Mouse (Mus musculus): ENCODE measurements around the gene Clcn5.
A peak's percentile ranks its signal among the peaks of the same experiment; 100 is the strongest.

Clcn5 gene

GRCm38 (mm10) chrX:7319089-7319721, at the start of gene Clcn5:
Clcn5 (minus strand) TSS chrX:7319358.
- DNase-seq: peak; percentile 95

DNA sequence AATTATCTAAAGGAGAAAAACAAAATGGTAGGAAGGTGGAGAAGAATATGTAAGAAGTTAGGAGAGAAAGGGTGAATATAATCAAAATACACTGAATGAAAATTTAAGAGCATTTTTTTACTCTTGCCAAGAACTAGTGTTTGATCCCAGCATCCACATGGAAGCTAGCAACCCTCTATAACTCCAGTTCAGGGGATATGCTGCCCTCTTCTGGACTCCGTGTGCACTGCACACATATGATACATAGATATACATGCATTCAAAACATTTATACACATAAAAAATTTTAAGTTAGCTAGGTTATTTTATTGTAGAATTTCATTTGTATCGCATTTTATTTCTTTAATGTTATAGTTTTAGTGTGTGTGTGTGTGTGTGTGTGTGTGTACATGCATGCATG, 6.3 kb upstream of the Clcn5 start:
- peak; percentile 40 for DNase-seq

- DNase-seq: peak; percentile 72
Measured at GRCm38 (mm10) chrX:7322288-7322687, 3.1 kb upstream of the Clcn5 start.

GRCm38 (mm10) chrX:7320571-7320970, 1.4 kb upstream of the Clcn5 start:
- no peak for DNase-seq

DNA sequence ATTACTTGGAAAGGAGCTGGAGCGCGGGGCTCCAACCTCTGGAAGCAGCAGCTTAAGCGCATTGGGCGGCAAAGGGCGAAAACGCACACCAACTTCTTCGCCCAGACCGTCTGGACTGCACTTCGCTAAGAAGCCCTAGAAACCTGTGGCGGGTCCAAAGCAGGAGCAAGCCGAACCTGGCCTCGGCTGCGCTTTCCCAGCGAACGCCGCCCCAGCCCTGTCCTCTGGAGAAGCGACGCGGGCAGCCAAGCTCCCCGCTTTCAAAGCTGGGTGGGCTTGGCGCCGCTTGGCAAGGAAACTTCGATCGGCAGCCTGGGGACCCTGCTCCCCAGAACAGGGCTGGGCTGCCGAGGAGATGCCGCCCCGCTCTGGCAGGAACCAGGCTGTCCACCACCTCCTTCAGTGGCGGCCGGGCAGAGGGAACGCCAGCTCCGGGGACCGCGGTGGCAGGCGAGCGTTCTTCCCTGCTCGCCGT, 570 bp downstream of the Clcn5 start:
- no peak for DNase-seq

- DNase-seq: no peak
Measured at GRCm38 (mm10) chrX:7315115-7315514, 4.0 kb downstream of the Clcn5 start.

GRCm38 (mm10) chrX:7314645-7315044, 4.5 kb downstream of the Clcn5 start:
- DNase-seq: no peak

GRCm38 (mm10) chrX:7308242-7308641, 10.9 kb downstream of the Clcn5 start:
- no peak for DNase-seq

DNA sequence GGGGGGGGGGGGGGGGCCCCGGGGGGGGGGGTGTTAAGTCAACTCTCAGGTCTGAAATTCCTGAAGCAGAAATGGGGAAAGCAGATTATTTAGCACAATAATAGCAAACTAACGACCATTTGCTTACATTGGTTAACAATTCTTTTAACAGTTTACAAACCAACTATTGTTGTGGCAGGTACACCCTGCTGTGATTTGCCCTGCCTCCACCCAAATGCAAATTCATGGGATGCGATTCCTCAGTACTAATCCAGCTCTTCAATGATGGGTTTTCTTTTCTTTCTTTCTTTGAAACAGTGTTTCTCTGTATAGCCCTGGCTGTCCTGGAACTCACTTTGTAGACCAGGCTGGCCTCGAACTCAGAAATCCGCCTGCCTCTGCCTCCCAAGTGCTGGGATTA, 12.3 kb downstream of the Clcn5 start:
- no peak for DNase-seq

GRCm38 (mm10) chrX:7292981-7293380, 26.2 kb downstream of the Clcn5 start:
- no peak for DNase-seq

- DNase-seq: no peak
Measured at GRCm38 (mm10) chrX:7292151-7292768, 26.9 kb downstream of the Clcn5 start.

GRCm38 (mm10) chrX:7288976-7289375, 30.2 kb downstream of the Clcn5 start:
- no peak for DNase-seq

DNA sequence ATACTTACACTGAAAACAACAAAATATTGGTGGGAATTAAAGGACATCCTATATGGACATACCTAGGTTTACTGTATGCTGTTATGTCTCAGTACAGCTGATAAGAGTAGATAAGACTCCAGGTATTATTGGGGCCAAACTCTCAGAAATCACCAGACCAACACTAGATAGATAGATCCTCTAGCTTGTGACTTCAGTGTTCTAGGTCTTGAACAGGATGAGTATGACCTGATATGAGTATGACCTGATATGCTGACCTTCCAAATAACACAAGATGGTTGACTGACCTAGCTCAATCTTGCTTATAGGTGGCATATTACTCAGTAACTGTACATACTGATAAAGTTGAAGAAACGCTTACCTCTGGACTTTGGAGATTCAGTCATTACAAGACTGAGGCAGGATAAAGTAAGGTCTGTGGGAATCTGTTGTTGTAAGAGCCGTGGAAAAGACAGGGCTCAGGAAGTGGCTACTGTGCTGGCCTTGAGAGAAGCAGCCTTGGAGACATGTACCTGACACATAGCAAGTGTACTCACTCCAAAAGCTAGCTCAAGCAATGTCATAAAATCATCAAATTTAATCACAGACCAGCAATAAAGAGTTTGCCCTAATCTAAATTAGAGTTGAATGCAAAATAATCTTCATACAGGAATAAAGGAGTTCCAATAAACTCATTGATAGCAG, 32.0 kb downstream of the Clcn5 start:
- no peak for DNase-seq

DNA sequence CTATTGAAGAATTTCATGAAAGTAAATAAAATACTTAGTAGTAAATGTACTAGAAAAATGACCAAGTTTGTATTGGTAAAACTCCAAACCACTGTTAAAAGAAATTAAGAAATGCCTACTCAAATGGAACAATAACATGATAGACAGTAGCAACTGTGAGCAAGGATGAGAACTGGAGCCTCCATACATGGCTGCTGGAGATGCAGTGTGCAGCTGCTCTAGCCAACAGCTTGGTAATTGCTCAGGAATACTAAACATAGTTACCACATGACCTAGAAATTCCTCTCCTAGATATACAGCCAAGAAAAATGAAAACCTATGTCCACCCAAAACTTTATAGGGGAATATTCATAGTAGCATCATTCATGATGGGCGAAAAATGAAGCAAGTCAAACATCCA, 36.5 kb downstream of the Clcn5 start:
- no peak for DNase-seq

DNA sequence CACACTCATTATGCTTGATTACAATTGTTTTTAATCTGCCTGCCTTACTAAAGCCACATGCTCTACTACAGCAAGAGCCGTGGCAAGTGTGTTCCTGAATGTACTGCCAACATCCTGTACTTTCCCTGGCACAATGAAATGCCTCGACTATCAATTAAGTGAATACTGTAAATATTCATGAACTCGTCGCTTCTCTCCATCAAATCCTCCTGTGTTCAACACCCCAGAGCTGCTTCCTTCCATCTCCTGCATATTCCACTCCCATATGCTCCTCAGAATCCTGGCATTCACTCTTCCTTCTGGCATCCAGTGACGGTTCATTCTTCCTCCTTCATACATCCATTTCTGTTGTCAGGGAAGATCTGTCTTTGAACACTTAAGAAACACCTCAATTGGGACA, 39.4 kb downstream of the Clcn5 start:
- no peak for DNase-seq

- peak; percentile 10 for DNase-seq
Measured at GRCm38 (mm10) chrX:7276564-7276963, 42.6 kb downstream of the Clcn5 start.

- DNase-seq: no peak
Measured at GRCm38 (mm10) chrX:7261149-7261548, 58.0 kb downstream of the Clcn5 start.

GRCm38 (mm10) chrX:7260400-7261113, 58.6 kb downstream of the Clcn5 start:
- DNase-seq: no peak

- no peak for DNase-seq
Measured at GRCm38 (mm10) chrX:7259718-7260117, 59.4 kb downstream of the Clcn5 start.

DNA sequence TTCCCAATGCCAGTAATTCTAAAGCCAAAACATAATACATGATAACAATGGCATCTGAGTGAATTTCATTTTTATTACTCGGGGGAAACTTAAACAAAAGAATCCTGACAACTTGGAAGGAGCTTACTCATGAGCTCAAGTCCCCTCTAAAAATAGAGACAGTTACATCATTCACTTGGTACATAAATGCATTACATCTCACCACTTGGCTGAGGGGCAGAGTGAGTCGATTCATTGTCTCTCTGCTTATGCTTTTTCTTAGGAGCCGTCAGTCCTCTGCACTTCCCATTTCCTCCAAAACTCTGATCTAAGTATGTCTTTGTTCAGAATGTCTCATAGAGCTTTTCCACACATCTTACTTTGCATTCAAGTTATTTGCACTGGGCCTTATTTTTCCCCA, 63.1 kb downstream of the Clcn5 start:
- no peak for DNase-seq

DNA sequence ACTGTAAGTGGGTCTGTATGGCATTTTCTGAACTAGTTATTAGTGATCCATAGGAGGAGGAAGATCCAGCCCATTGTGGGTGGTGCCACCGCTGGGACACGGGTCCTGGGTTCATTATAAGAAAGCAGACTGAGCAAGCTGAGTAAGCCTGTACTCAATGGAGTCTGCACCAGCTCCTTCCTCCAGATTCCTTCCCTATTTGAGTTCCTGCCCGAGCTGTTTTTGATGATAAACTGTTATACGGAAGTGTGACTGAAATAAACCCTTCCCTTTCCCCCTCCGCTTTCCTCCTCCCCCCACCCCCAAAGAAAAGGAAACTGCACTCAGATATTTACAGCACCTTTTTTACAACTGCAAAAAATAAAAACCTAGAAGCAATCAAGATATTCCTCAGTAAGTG, 115.1 kb downstream of the Clcn5 start:
- no peak for DNase-seq

DNA sequence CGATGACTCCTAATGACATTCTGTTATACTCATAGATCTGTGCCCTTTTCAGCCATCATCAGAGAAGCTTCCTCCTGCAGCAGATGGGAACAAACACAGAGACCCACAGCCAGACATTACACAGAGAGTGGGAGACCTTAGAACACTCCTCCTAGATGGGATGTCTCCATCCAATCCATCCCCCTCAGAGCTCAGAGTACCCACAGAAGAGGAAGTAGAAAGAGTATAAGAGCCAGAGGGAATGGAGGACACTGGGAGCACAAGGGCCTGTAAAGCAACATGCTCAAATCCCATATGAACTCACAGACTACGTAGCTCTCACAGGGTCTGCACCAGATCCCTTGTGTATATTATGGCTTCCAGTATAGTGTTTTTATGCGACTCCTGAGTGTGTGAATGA, 115.6 kb downstream of the Clcn5 start:
- no peak for DNase-seq

- no peak for DNase-seq
Measured at GRCm38 (mm10) chrX:7197833-7198232, 121.3 kb downstream of the Clcn5 start.

DNA sequence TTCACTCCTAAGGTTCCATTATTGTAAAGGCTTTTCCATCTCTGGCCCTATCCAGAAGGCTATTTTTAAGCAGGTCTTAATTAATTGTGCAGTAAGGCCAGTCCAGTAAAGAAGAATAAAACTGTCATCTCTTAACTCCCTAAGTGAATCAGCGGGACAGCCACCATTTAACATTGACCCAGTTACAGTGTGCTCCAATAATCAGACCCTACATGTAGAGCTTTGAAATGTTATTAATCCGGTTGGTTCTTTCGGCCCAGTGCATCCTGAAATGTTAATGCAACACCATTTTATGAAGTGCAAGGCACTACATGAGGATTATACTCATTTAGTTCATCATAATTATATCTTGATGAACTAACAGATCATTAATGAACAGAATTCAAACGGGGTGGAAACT, 128.3 kb downstream of the Clcn5 start:
- no peak for DNase-seq
